Mouse (Mus musculus): ENCODE data around the gene Gm884. TPM values are rescaled to one million over a fixed set of nuclear protein-coding genes. Genes with fewer than 3 reads are reported as not detected.

Gm884 gene
- total and polyA plus RNA-seq, 3 experiments, result not detected

DNA sequence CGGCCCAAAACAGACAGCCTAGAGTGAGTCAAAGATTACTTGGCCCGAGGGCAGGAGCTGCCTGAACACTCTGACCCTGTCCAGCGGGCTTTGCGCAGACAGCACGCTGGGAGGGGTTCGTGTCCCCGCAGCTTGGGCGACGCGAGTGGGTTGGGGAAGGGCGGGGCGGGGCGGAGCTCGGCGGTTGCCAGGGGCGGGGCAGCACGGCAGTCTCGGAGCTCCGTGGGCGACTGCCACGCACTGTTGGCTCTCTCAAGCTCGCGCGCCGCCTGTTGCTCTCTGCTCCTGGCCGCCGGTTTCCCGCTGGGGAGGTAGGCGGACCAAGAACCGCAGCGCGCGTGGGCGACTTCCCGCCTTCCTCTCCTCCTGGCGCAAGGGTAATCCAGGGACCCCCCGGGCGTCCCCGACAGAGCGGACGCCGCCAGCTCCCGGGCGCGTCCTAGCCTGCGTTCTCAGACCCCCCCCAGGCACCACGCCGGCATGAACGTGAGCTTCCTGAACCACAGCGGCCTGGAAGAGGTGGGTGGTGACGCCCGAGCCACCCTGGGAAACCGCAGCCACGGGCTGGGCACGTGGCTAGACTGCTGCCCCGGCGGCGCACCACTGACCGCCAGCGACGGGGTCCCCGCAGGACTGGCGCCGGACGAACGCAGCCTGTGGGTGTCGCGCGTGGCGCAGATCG is 28.5 kb upstream of the Gm884 start, which contains the start of gene Rprml:
TSS of gene Rprml (plus strand) at position 270 of the 682 bp plus-strand sequence.
- H3K4me3 ChIP-seq (ENCODE audit: control insufficient read depth in 1 of 2, insufficient read depth in 1 of 2, low read depth in 2 of 2, low read length in 2 of 2), result no peak within 1 kb of the TSS
- no peaks in the 10 kb centered on the region for H3K4me1 ChIP-seq (ENCODE audit: control insufficient read depth in 1 of 2, insufficient read depth in 2 of 2, low read length in 2 of 2)
- no peaks in the 10 kb centered on the region for H3K79me2 ChIP-seq (ENCODE audit: control insufficient read depth, insufficient read depth, low read length, poor library complexity)
- H3K9ac ChIP-seq (ENCODE audit: control insufficient read depth, low read depth, low read length, poor library complexity, severe bottlenecking), result no peak within 1 kb of the TSS
- TF ChIP-seq USF1 (IDR thresholded peaks at IDR 0.05; ENCODE audit: low read depth, low read length), result no peak
- no peak for TF ChIP-seq SMC3 (IDR thresholded peaks at IDR 0.05; ENCODE audit: low read depth, low read length)
- no peak for TF ChIP-seq USF2 (IDR thresholded peaks at IDR 0.05; ENCODE audit: borderline replicate concordance in 1 of 2, insufficient read depth in 1 of 2, low read depth in 1 of 2, low read length in 2 of 2)
- no peak for TF ChIP-seq MYB (IDR thresholded peaks at IDR 0.05; ENCODE audit: low read depth, low read length)
- TF ChIP-seq ZMIZ1 (IDR thresholded peaks at IDR 0.05; ENCODE audit: low read depth, low read length), result no peak
- no peak for TF ChIP-seq SIN3A (IDR thresholded peaks at IDR 0.05; ENCODE audit: low read length)
- no peak for TF ChIP-seq MEF2A (IDR thresholded peaks at IDR 0.05; ENCODE audit: extremely low read depth, insufficient replicate concordance, low read depth, low read length, poor library complexity, severe bottlenecking)
- no peak for TF ChIP-seq ELF1 (IDR thresholded peaks at IDR 0.05; ENCODE audit: low read depth, low read length)
- TF ChIP-seq POLR2AphosphoS2 (IDR thresholded peaks at IDR 0.05; ENCODE audit: low read length), result no peak
- TF ChIP-seq JUND (IDR thresholded peaks at IDR 0.05; ENCODE audit: low read depth, low read length), result no peak
- TF ChIP-seq NRF1 (IDR thresholded peaks at IDR 0.05; ENCODE audit: insufficient read depth, low read depth, low read length, poor library complexity, severe bottlenecking), result no peak
- H3K27ac ChIP-seq (ENCODE audit: control insufficient read depth, low read depth, low read length), result no peak within 1 kb of the TSS
- H3K9me3 ChIP-seq (replicated peaks; ENCODE audit: insufficient read depth, low read length), result no peaks in the 10 kb centered on the region
- no peaks in the 10 kb centered on the region for H3K36me3 ChIP-seq (ENCODE audit: control insufficient read depth in 1 of 2, insufficient read depth in 2 of 2, low read length in 2 of 2)
- H3K27me3 ChIP-seq (ENCODE audit: control insufficient read depth in 1 of 2, insufficient read depth in 2 of 2, low read length in 2 of 2), result no peaks in the 10 kb centered on the region
- DNase-seq (ENCODE audit: low read depth, low spot score), result no peak

DNA sequence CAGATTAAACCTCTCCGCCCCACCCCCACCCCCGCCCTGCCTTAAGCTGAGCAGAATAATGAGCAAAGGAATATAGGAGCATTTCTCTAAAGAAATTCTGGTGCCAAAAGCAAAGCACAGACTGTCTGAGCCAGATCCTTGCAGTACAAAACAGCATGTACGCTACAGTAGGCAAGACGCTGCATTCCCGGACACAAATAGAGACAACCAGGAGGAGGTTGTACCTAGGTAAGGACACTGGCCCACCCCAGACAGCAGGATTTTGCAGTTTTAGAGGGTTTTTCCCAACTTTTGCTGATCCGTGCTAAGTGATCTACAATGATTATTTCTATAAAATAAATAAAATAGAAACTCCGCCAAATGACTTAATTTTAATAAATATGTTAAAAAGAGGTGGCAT is 27.7 kb upstream of the Gm884 start:
- Histone ChIP-seq H3K4me1 (ENCODE audit: control insufficient read depth in 1 of 2, insufficient read depth in 2 of 2, low read length in 2 of 2) (no peaks in the 10 kb centered on the region), H3K4me3 (ENCODE audit: control insufficient read depth in 1 of 2, insufficient read depth in 1 of 2, low read depth in 2 of 2, low read length in 2 of 2) (no peak overlapping the region), H3K27ac (ENCODE audit: control insufficient read depth, low read depth, low read length) (no peak overlapping the region), H3K36me3 (ENCODE audit: control insufficient read depth in 1 of 2, insufficient read depth in 2 of 2, low read length in 2 of 2) (no peaks in the 10 kb centered on the region), H3K27me3 (ENCODE audit: control insufficient read depth in 1 of 2, insufficient read depth in 2 of 2, low read length in 2 of 2) (no peaks in the 10 kb centered on the region), H3K9me3 (replicated peaks; ENCODE audit: insufficient read depth, low read length) (no peaks in the 10 kb centered on the region), H3K79me2 (ENCODE audit: control insufficient read depth, insufficient read depth, low read length, poor library complexity) (no peaks in the 10 kb centered on the region), H3K9ac (ENCODE audit: control insufficient read depth, low read depth, low read length, poor library complexity, severe bottlenecking) (no peak overlapping the region)
- TF ChIP-seq NELFE (IDR thresholded peaks at IDR 0.05; ENCODE audit: low read depth, low read length) (no peak), CHD1 (IDR thresholded peaks at IDR 0.05; ENCODE audit: low read depth, low read length) (no peak), ETS1 (IDR thresholded peaks at IDR 0.05; ENCODE audit: low read depth, low read length) (no peak), CHD2 (IDR thresholded peaks at IDR 0.05; ENCODE audit: low read length) (no peak), RAD21 (IDR thresholded peaks at IDR 0.05; ENCODE audit: low read depth, low read length) (no peak), ZMIZ1 (IDR thresholded peaks at IDR 0.05; ENCODE audit: low read depth, low read length) (no peak), POLR2AphosphoS5 (IDR thresholded peaks at IDR 0.05; ENCODE audit: borderline replicate concordance, low read depth, low read length) (no peak), KAT2A (conservative IDR thresholded peaks at IDR 0.05; ENCODE audit: low read depth, low read length) (no peak), USF2 (IDR thresholded peaks at IDR 0.05; ENCODE audit: borderline replicate concordance in 1 of 2, insufficient read depth in 1 of 2, low read depth in 1 of 2, low read length in 2 of 2) (no peak)
- no peak for DNase-seq (ENCODE audit: low read depth, low spot score)
